Mouse (Mus musculus): ENCODE measurements around the gene Cand1.

Cand1 gene

DNA sequence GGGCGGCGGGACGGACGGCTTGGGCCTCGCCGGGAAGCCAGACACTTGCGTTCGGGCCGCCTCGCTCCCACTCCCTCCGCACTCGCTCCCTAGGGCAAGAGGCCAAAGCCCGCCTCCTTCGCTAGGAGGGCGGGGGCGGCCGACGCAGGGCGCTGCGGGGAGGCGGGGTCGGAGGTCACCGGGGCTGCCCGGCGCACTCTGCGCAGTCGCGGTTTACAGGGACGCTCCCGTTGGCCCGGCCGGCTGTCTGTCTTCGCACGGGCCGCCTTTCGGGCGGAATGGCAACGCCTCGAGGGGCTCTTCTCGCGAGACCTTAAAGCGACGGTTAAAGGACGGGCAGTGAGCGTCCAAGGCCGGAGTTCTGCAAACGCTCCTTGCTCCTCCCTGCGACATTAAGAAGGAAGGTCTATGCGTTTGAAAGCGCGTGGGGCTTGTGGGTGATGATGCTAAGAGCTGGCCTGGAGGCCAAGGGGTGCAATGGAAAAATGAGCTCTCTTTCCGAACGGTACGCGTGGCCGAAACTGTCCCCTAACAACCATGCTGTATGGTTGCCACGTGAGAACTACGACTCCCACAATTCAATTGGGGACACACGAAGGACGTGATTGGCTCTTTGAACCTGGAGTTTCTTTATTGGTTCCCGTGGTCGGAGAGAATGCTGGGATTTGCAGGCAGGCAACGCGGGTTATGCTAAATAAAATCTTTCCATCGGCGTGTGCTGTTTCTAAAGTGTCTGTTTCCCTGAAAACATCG lies at the start of gene Cand1:
Cand1 (minus strand) TSS at position 87 of the 753 bp plus-strand sequence.
- peak; percentile 100 for DNase-seq (ENCODE audit: low read depth)

DNA sequence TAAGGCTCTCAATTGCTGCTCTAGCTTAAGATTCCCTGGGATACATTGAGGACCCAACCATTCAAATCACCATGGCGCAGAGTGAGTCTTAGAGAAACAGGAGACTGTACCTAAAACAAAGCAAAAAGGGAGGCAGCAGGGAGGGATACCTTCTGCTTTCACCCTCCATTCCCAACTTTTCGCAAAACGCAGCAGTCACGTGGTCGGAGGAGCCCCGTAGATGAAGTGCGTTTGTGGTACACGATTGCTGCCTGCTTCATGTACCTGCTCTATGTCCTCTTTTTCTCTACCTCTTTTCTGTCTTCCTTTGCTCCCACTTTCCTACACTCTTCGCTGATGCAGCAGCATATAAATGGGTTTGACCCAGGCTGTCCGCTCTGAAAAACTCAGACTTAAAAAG lies 39.0 kb upstream of the Cand1 start:
- no peak for DNase-seq (ENCODE audit: low read depth)

DNA sequence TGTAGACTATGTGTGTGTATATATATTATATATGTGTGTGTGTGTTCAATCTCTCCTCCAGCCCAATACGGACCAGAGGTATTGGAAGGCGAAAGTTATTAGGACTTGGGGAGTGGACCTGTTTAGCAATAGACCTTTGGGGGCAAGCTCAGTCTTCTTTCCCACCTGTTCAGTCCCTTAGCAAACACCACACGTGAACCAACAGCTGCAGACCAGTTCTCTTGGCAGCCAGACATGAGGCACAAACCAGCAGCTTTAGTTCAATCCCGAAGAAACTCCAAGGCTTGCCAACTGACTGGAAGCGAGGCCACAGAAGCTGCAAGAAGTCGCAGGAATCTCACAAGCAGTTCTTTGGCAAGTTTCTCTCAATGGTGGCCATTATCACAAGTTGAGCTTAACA lies 34.5 kb upstream of the Cand1 start:
- DNase-seq (ENCODE audit: low read depth), result no peak

DNA sequence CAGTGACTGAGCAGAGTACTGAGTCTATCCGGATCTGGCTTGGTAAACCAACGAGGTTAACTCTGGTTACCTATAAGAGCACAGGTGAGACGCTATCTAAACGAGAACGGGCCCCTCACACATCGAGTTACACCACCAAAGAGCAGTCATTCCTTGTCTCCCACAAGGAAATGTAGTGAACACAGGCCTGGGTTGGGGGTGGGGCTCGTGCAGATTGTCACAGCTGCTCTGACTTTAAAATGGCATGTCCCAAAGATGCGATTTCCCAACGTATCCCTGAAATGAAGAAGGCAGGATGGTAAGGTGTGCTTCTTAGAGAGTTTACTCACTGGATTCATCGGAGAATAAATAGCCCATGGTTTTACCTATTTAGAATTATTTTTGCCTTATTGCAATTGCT lies 32.7 kb upstream of the Cand1 start:
- no peak for DNase-seq (ENCODE audit: low read depth)

DNA sequence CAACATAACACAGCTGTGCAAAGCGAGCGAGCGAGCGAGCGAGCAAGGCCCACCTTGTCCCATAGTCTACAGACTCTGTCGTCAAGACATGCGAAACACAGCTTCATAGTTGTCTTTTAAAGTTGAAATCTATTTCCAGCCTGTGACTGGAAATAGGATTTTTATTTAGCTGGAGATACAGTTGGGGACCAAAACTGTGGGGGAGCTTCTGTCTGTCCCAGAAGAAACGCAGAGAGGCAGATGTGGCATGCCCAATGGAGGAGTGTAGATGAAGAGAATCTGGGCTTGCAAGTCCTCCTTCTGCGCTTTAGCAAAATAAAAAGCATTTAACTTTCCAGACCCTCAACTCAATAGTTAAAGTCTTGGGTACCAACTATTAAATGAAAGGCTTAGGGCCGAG lies 32.1 kb upstream of the Cand1 start:
- no peak for DNase-seq (ENCODE audit: low read depth)

DNA sequence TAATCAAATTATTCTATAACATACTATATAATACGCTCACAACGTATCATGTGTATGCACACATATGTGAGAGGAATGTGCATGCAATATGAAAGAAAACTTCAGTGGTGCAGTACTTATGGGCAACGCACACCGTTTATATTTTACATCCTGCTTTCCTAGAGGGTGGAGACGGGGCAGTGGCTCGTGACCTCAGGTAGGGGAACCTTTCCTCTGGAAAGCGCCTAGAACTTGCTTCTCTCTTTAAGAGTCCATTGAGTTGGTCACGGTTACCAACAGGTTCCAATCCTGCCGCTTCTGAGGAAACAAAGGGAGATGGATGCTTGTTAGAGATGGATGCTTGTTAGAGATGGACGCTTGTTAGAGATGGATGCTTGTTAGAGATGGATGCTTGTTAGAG lies 31.2 kb upstream of the Cand1 start:
- DNase-seq (ENCODE audit: low read depth), result no peak

DNA sequence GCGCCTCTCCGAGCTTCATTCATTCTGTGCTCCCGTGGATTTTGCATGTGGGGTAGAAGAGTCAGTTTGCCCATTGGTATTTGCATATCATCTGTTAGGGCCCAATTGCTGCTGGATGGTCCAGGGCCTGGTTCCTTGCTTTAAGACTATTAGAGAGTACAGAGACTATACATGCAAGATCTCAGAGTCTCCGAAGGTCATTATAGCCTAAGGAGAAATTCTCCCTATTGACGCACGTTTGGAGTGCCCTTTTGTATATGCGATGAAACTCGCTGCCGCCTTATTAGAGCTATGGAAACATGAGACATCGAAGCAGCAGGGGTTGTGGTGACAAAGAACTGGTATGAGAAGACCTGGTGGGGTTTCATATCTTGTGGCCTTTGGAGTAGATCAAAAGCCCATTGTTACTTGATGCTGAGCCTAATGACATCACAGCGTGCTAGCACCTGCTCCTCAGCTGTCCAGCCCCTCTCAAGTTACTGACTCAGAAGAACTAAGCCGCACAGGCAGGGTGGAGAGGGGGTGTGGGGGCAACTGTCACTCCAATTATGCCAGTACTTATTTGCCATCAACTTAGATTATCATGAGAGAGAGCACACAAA lies 30.6 kb upstream of the Cand1 start:
- no peak for DNase-seq (ENCODE audit: low read depth)

DNA sequence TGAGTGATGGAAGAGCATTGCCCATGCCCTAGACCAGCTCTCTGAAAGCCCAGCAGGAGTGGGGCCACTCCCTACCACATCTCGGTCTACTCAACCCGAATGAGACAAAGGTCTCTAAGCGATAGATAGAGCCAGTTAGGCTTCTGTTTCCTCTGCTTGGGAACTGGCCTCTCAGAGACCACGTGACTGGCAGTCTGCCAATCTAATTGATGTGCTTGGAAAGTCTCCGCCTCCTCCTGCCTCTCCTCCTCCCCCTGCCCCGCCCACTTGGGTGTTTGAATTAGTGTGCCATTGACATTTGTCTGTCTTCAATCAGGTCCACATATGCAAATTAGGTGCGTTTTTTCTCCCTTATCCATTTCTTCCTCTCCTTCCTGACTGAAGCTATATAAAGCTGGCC lies 24.9 kb upstream of the Cand1 start:
- peak; percentile 36 for DNase-seq (ENCODE audit: low read depth)

DNA sequence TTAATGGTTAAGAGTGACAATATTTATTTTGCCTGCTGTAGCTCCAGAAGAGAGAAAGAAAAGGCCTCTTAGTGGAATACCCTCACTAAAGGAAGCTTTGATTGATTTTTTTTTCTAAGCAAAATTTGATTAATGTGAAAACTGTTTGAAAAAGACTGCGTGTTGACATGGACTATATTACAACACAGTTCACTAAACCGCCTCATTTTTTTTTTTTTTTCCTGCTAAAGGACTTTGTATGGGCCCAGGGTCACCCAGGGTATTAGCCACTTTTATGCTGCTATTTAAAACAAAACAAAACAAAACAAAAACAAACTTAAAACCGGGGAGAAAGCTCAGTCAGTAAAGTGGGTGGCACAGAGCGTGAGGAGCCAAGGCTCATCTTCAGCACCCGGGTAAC lies 23.0 kb upstream of the Cand1 start:
- DNase-seq (ENCODE audit: low read depth), result no peak

DNA sequence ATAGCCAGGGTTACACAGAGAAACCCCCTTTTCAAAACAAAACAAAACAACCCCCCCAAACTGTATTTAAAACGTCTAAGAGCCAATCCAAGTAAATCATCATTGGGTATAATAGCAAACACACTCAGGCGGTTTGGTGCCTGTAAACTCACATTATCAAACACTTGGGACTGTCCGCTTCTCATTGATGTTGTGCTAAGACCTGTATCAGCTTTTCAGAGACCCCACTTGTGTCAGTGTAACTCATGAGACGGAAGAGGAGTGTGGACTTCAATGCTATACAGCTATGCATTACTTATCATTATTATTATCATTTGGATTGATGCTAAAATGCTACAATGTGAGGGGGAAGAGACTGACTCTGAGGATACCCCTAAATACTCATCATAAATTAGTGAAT lies 18.0 kb upstream of the Cand1 start:
- no peak for DNase-seq (ENCODE audit: low read depth)

DNA sequence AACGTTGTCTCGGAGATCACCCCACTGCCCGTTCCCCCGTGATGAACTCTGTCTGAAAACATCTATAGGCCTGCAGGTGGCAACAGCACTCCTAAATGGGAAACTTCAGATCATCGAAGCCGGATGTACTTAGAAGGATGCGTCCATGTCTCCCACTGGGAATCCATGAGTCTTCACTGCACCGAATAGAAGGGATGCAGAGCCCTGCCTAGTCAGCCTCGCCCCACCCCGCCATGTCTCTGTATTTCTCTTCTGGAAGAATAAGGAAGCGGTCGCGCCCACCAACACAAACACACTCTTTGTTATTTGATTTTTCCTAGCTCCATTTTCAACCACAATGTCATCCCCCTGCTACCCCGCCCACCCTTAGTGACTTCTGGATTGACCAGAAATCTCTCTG lies 4.3 kb upstream of the Cand1 start:
- no peak for DNase-seq (ENCODE audit: low read depth)

DNA sequence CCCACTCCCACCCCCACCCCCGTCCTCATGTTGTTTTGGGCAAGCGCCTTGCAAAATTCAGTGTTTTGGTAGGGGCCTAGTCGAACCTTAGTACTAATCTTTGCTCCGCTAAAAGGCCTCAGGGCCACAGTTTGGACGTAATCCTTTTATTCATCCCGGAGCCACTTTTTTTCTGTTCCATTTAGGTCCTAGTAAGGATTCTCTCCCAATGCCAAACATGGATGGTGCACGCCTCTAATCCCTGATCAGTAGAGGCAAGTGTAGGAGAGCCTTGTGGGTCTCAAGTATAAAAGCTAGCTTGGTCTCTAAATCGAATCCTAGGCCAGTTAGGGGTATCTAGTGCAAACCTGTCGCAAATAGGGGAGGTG lies 851 bp upstream of the Cand1 start:
- no peak for DNase-seq (ENCODE audit: low read depth)

DNA sequence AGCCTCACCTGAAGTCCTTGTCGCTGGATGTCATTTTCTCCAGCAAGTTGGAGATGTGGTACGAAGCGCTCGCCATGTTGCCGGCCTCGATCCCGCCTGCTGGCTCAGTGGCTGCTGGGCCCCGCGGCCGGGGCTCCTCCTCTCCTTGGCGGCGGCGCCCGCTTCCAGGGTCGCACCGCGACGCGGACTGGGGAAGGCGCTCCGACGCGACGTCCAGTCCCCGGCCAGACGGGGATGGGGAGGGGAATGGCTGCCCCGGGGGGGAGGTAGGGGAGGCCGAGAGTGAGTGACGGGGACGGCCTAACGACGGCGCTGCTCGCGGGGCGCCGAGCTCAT lies 254 bp downstream of the Cand1 start:
- no peak for DNase-seq (ENCODE audit: low read depth)

DNA sequence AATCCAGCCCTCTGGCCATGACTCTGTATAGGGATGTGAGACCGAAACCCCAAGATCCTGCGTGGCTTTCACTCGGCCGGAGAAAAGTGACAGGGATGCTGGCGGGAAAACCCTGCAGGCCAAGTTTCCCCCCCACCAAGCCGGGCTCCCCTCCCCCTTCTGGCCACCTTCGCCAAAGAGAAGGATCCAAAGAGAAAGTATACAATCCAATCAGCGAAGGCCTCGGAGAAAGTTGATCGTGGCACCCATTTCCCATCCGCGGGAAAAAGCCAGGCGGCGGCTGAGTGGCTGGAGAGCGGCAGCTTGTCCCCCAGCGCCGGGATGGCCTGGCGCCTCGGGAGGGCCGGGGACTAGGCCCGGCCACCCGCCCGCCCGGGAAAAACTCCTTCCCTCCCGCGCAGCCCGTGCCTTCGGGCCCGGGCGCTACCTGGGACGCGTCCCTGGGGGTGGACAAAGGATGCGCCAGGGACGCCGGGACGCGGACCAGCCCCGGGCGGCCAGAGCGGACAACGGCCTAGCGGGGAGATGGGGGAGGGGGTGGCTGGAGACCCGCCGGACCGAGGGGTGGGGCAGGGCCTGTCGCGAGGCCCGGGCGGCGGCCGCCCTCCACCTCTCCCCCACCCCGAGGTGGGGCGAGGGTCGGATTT lies 747 bp downstream of the Cand1 start:
- peak; percentile 73 for DNase-seq (ENCODE audit: low read depth)

DNA sequence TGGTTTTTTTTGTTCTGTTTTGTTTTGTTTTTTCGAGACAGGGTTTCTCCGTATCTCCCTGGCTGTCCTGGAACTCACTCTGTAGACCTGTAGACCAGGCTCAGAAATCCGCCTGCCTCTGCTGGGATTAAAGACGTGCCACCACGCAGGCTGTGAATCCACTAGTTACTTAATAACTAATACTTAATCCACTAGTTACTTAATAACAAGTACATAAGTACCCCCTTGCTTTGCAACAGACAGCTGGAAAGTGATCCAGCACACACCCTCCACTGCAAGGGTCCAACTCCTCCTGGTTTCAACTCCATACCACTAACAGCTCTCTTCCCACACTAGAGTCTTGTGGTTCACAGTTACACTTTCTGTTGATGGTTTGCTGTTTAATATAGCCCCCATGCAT lies 8.3 kb downstream of the Cand1 start:
- no peak for DNase-seq (ENCODE audit: low read depth)

DNA sequence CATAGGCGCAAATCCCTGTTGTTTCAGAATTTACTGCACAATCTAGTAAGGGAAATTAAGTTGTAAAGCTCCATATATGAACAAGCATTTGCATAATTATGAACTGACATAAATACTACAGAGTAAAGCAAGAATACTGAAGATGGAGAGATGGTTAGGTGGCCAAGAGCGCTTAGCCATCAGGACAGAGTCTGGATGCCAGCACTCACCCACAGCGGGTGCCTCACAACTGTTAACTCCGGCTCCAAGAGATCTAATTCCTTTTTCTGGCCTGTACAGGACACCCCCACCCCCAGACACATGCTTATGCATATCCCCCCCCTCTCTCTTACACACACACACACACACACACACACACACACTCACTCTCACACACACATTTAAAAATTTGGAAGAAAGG lies 9.2 kb downstream of the Cand1 start:
- no peak for DNase-seq (ENCODE audit: low read depth)

DNA sequence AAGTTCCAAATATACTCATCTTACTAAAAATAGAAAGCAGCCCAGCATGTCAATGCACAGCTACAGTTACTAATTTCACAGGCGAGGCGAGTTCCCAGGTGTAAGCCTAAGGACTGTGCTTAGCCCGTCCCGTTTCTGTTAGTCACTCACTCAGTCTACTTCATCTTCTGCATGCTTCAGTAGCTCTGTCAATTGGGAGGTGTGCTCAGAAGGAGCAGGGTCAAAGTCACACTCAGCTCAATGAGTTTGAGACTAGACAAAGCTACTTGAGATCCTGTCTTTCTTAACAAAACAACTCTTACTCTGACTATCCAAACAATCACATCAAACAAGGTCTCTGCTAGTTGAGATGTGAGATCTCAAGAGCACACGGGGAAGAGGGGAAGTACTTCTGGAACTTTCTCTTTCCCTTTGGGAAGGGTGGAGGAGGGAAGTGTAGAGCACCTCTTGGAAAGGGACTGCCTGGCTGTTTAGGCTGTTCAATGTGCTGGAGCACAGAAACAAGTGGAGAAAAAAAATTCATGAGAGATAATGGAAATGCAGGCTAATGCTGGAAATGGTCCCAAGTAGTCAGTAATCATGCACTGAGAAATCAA lies 9.7 kb downstream of the Cand1 start:
- peak; percentile 15 for DNase-seq (ENCODE audit: low read depth)

DNA sequence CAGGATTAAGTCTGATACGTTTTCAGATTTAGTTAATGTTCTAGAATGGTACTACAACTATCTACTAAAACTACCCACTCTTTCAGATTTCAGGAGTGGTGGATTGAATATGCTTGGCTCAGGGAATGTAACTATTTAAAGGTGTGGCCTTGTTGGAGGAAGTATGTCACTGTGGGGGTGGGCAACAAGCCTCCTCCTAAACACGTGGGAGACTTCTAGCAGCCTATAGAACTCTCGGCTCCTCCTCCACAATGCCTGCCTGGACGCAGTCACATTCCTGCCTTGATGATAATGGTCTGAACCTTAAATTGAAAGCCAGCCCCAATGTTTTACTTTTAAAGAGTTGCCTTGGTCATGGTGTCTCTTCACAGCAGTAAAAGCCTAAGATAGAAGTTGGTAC lies 16.2 kb downstream of the Cand1 start:
- DNase-seq (ENCODE audit: low read depth), result no peak

DNA sequence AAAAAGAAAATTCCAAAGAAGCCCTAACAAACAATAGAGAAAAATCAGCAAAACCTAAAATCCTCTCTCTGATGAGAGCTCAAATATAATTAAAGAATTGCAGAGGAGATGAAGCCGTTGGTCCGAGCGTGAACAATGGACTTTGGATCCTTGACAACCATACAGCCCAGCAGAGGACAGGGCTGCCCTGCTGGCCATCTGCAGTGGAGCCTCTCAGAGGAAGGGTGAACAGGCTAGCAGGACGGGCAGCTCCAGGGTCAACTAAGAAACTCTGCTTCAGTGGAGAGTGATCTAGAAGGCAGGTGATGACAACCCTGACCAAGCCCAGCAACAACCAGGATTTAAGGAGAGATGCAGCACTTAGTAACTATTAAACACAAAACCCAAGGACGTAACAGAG lies 18.2 kb downstream of the Cand1 start:
- no peak for DNase-seq (ENCODE audit: low read depth)

DNA sequence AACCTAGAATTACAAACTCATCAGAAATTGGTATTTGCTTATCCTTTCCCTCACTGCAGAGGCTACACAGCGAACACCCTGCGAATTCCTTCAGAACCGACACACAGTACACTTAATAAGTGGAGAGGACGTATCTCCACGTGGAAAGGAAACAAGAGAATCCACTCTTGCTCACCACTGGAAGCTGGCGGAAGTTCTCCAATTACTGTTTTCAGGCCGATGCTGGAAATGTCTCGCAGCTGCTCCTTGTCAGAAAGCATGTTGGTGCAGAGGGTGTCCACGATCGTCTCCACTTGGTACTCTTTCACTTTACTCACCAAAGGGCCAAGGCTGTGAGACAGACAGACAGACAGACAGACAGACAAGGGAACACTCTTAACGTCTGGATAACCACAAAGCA lies 20.4 kb downstream of the Cand1 start:
- DNase-seq (ENCODE audit: low read depth), result no peak

DNA sequence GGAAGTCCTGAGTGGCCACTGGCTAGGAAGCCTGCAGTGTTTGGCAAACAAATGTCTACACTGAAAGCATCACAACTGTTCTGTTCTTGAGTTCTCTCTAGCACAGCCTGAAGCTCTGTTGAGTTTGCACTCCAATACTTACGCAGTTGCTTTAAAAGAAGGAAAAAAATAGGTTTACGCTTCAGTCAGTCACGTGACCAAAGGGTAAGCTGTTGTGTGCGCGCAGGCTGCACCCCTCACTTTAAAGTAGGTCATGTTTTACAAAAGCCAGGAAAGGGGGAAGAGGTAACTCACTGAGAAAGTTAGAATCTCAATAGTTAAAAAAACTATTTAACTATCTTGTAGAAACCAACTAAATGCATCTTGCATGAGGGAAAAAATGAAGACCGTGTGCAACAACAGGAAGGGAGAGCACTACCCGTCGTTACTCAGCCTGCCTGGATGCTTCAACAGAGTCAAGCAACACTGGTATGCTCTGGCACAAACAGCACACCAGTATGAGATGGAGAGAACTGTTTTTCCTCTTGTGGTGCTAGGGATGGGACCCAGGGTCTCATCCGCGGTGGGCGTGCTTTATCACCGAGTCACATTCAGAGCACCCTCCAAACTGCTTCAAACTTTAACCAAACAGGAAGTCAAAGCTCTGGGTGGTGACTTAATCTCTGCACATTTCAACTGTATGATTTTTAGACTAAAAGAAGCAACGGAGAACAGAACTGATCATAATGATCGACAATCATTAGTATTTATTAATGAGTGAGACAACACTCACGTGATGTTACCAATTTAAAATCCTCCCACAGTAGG lies 21.4 kb downstream of the Cand1 start:
- no peak for DNase-seq (ENCODE audit: low read depth)

DNA sequence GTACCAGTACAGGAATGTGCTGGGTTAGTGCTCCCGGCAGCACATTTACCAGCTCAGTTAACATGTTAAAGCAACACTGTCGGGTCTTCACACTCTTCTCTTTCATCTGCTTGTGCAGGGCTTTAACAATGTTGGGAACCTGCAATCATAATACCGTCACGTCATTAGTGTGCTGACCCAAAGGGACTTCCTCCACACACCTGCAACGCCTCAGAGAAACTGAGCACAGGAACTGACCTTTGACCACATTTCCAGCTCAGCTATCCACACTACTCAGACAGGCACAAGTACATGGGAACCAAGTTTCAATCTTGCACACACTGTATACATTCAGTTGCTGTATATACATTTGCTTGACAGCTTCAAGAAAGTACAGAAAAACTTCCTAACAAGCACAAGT lies 27.4 kb downstream of the Cand1 start:
- DNase-seq (ENCODE audit: low read depth), result no peak

DNA sequence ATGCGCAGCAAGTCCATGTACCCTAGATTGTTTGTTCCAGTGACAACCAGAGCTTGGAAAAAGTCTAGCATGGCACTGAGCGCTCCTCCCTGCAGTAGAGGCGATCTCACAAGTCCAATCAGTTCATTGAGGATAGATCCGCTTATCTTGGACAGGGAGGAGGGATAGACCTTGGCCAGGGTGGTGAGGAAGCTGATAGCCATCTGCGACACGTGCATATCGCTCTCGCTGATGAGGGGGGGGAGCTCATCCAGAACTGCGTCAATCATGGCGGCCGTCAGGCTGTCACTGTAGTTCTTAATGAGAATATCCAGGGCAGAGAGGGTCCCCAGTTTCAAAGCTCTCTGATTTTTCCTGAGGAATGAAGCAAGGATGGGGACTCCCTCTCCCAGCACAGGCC lies 28.6 kb downstream of the Cand1 start:
- no peak for DNase-seq (ENCODE audit: low read depth)
